Mouse (Mus musculus): ENCODE measurements around the gene Kcnip1. TPM values are rescaled to one million over a fixed set of nuclear protein-coding genes. Genes with fewer than 3 reads are reported as not detected.

The Kcnip1 gene
- polyA plus RNA-seq, 1 experiment from 2014 or later, result 0.27 TPM

DNA sequence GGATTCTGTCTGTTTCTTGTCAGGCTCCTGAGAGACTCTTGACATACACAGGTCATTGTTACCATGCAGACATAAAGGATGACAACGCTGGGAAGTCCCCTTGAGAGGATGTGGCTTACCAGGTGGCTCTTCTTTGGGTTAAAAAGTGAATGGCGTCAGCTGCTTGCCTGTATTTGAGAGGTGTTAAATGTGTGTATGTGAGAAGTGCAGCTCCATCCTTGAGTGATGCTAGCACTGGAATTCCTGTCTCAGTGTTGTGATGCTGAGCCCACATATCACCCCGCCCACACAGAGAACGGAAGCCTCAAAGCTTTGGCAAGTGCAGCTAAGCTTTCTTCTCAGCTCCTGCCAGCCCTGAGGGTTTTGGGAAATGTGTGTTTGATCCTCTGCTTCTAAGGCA, 292.2 kb downstream of the Kcnip1 start:
- H3K27ac ChIP-seq (ENCODE audit: low read length), result no peak overlapping the region
- H3K9me3 ChIP-seq (ENCODE audit: low read length), result no peaks in the 10 kb centered on the region
- 42% methylated on average over 4 of the region's 4 CpGs for WGBS
- ATAC-seq, result no peak
- H3K4me2 ChIP-seq (replicated peaks; ENCODE audit: low read depth, low read length), result no peak overlapping the region
- no peaks in the 10 kb centered on the region for H3K27me3 ChIP-seq (replicated peaks; ENCODE audit: insufficient read depth, low read length)
- TF ChIP-seq EP300 (IDR thresholded peaks at IDR 0.05) (no peak), CTCF (IDR thresholded peaks at IDR 0.05) (no peak)
- H3K4me1 ChIP-seq (ENCODE audit: insufficient read depth, low read depth, low read length), result no peaks in the 10 kb centered on the region
- H3K9ac ChIP-seq (replicated peaks; ENCODE audit: low read depth), result no peak overlapping the region
- H3K36me3 ChIP-seq (ENCODE audit: insufficient read depth, low read length), result no peaks in the 10 kb centered on the region
- H3K4me3 ChIP-seq (ENCODE audit: low read depth, low read length), result no peak overlapping the region
- no peak for DNase-seq (ENCODE audit: low spot score)

- TF ChIP-seq CTCF (IDR thresholded peaks at IDR 0.05) (no peak), EP300 (IDR thresholded peaks at IDR 0.05) (no peak)
- DNase-seq (ENCODE audit: low spot score), result no peak
- Histone ChIP-seq H3K27ac (ENCODE audit: low read length) (no peak overlapping the region), H3K27me3 (replicated peaks; ENCODE audit: insufficient read depth, low read length) (no peaks in the 10 kb centered on the region), H3K4me3 (ENCODE audit: low read depth, low read length) (no peak overlapping the region), H3K9ac (replicated peaks; ENCODE audit: low read depth) (no peak overlapping the region), H3K9me3 (ENCODE audit: low read length) (no peaks in the 10 kb centered on the region), H3K36me3 (ENCODE audit: insufficient read depth, low read length) (no peaks in the 10 kb centered on the region), H3K4me1 (ENCODE audit: insufficient read depth, low read depth, low read length) (no peaks in the 10 kb centered on the region), H3K4me2 (replicated peaks; ENCODE audit: low read depth, low read length) (no peak overlapping the region)
- ATAC-seq, result no peak
- WGBS, result 84% methylated on average over 3 of the region's 3 CpGs
These were observed 302.8 kb downstream of the Kcnip1 start for GRCm38 (mm10) chr11:33690181-33690580.

GRCm38 (mm10) chr11:33685904-33686303, 307.0 kb downstream of the Kcnip1 start:
- Histone ChIP-seq H3K9me3 (ENCODE audit: low read length) (no peaks in the 10 kb centered on the region), H3K9ac (replicated peaks; ENCODE audit: low read depth) (no peak overlapping the region), H3K4me3 (ENCODE audit: low read depth, low read length) (no peak overlapping the region), H3K27me3 (replicated peaks; ENCODE audit: insufficient read depth, low read length) (no peaks in the 10 kb centered on the region), H3K4me2 (replicated peaks; ENCODE audit: low read depth, low read length) (no peak overlapping the region), H3K36me3 (ENCODE audit: insufficient read depth, low read length) (no peaks in the 10 kb centered on the region), H3K27ac (ENCODE audit: low read length) (no peak overlapping the region), H3K4me1 (ENCODE audit: insufficient read depth, low read depth, low read length) (no peaks in the 10 kb centered on the region)
- ATAC-seq (no peak), DNase-seq (ENCODE audit: low spot score) (no peak)
- whole genome bisulfite sequencing, result 45% methylated on average over 3 of the region's 3 CpGs
- TF ChIP-seq CTCF (IDR thresholded peaks at IDR 0.05), result no peak
- no peak for TF ChIP-seq EP300 (IDR thresholded peaks at IDR 0.05)

- Histone ChIP-seq H3K27me3 (replicated peaks; ENCODE audit: insufficient read depth, low read length) (no peaks in the 10 kb centered on the region), H3K9ac (replicated peaks; ENCODE audit: low read depth) (no peak overlapping the region), H3K36me3 (ENCODE audit: insufficient read depth, low read length) (no peaks in the 10 kb centered on the region), H3K9me3 (ENCODE audit: low read length) (no peaks in the 10 kb centered on the region), H3K4me2 (replicated peaks; ENCODE audit: low read depth, low read length) (no peak overlapping the region), H3K4me3 (ENCODE audit: low read depth, low read length) (no peak overlapping the region), H3K4me1 (ENCODE audit: insufficient read depth, low read depth, low read length) (no peaks in the 10 kb centered on the region), H3K27ac (ENCODE audit: low read length) (no peak overlapping the region)
- DNase-seq (ENCODE audit: low spot score) (peak; percentile 61), ATAC-seq (no peak)
- no peak for TF ChIP-seq EP300 (IDR thresholded peaks at IDR 0.05)
- no peak for TF ChIP-seq CTCF (IDR thresholded peaks at IDR 0.05)
- 2% methylated on average over 15 of the region's 15 CpGs for WGBS
These were observed 312.8 kb downstream of the Kcnip1 start for GRCm38 (mm10) chr11:33680151-33680550.

DNA sequence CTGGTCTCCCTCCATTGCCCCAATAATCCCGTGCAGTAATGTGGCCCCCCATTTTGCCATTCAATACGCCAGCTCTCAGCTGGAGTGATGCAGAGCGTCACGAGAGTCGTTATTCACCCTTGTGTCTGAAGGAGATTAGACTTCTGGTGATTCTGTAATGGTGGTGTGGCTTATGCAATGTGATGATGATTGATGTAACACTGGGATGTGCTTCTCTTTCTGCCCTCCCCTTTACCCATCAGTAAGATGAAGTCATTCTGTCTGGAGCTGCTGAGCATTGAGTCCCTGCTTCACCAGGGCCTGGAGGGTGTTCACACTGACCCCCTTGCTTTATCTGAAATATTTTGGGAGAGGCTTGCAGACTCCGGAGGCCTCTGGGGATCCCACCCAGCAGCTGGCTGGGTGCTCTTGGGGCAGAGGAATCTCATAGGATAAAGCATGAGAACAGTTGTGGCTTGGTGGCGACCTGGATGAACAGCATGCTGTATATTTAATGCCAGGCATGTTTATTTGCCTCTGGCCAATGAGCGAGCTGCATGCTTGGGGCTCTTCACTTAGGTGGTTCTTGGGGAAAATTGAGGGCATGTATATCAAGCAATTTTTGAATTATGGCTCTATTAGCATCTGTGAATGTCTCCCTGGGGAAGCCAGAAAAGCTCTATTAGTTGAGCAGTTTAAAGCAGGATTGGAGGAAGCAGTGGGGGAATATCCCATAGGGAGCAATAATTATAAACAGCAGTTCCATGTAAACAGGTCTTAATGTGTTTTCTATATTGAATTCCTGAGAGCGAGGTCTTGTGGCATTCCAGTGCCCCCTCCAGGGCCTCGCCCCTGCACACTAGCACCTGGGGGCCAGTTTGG, 322.6 kb downstream of the Kcnip1 start:
- TF ChIP-seq CTCF (IDR thresholded peaks at IDR 0.05), result no peak
- TF ChIP-seq EP300 (IDR thresholded peaks at IDR 0.05), result no peak
- 75% methylated on average over 10 of the region's 10 CpGs for WGBS
- H3K9me3 ChIP-seq (ENCODE audit: low read length), result no peaks in the 10 kb centered on the region
- no peak overlapping the region for H3K4me3 ChIP-seq (ENCODE audit: low read depth, low read length)
- H3K36me3 ChIP-seq (ENCODE audit: insufficient read depth, low read length), result no peaks in the 10 kb centered on the region
- H3K4me2 ChIP-seq (replicated peaks; ENCODE audit: low read depth, low read length), result no peak overlapping the region
- no peak overlapping the region for H3K27ac ChIP-seq (ENCODE audit: low read length)
- DNase-seq (ENCODE audit: low spot score) (no peak), ATAC-seq (no peak)
- no peak overlapping the region for H3K9ac ChIP-seq (replicated peaks; ENCODE audit: low read depth)
- no peaks in the 10 kb centered on the region for H3K4me1 ChIP-seq (ENCODE audit: insufficient read depth, low read depth, low read length)
- H3K27me3 ChIP-seq (replicated peaks; ENCODE audit: insufficient read depth, low read length), result no peaks in the 10 kb centered on the region

DNA sequence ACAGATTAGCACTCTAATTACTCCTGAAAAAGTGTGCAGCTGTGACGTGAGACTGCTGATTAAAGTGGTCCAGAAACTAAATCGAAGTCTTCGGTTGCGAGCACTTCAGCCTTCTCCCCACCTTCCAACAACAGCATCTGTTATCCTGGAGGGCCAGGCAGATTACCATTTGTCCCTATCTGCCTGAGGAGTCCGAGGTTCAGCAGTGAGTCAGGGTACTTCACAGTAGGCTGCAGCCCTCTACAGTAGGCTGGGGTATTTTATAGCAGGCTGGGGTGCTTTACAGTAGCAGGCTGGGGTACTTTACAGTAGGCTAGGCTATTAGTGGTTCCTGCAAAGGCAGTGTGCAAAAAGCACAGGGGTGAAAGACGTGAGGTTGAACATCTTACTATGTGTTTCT, 324.6 kb downstream of the Kcnip1 start:
- no peaks in the 10 kb centered on the region for H3K4me1 ChIP-seq (ENCODE audit: insufficient read depth, low read depth, low read length)

More for the DNA sequence above, 324.6 kb downstream of the Kcnip1 start:
- H3K9ac ChIP-seq (replicated peaks; ENCODE audit: low read depth), result no peak overlapping the region
- WGBS, result 56% methylated on average over 6 of the region's 6 CpGs
- no peaks in the 10 kb centered on the region for H3K36me3 ChIP-seq (ENCODE audit: insufficient read depth, low read length)
- no peak overlapping the region for H3K4me2 ChIP-seq (replicated peaks; ENCODE audit: low read depth, low read length)
- H3K4me3 ChIP-seq (ENCODE audit: low read depth, low read length), result no peak overlapping the region
- no peak for TF ChIP-seq EP300 (IDR thresholded peaks at IDR 0.05)
- TF ChIP-seq CTCF (IDR thresholded peaks at IDR 0.05), result no peak
- ATAC-seq (no peak), DNase-seq (ENCODE audit: low spot score) (no peak)
- H3K27ac ChIP-seq (ENCODE audit: low read length), result no peak overlapping the region
- no peaks in the 10 kb centered on the region for H3K27me3 ChIP-seq (replicated peaks; ENCODE audit: insufficient read depth, low read length)
- H3K9me3 ChIP-seq (ENCODE audit: low read length), result no peaks in the 10 kb centered on the region

All from lung, postnatal 0 days (tissue).